Mouse (Mus musculus): ENCODE measurements at regions not wholly inside any gene's neighbourhood (a gene's known extent, or its start where the extent isn't known, plus 50 kb on each side); places are given as distances from the start of the nearest gene placed in this dataset.
"Not testable (repeated sequence)": the region's sequence is repeated elsewhere in the genome, so short reads cannot be mapped to it uniquely, and the experiment has no call there.

GRCm38 (mm10) chr7:116680523-116680922 is 176.4 kb downstream of the Nucb2 start:
- peak in 1 of 2 experiments; percentile 6 for DNase-seq

GRCm38 (mm10) chr7:116681268-116681667 is 177.1 kb downstream of the Nucb2 start:
- DNase-seq = no peak

- DNase-seq = no peak
Measured at GRCm38 (mm10) chr7:116700409-116700808, 196.2 kb downstream of the Nucb2 start.

DNA sequence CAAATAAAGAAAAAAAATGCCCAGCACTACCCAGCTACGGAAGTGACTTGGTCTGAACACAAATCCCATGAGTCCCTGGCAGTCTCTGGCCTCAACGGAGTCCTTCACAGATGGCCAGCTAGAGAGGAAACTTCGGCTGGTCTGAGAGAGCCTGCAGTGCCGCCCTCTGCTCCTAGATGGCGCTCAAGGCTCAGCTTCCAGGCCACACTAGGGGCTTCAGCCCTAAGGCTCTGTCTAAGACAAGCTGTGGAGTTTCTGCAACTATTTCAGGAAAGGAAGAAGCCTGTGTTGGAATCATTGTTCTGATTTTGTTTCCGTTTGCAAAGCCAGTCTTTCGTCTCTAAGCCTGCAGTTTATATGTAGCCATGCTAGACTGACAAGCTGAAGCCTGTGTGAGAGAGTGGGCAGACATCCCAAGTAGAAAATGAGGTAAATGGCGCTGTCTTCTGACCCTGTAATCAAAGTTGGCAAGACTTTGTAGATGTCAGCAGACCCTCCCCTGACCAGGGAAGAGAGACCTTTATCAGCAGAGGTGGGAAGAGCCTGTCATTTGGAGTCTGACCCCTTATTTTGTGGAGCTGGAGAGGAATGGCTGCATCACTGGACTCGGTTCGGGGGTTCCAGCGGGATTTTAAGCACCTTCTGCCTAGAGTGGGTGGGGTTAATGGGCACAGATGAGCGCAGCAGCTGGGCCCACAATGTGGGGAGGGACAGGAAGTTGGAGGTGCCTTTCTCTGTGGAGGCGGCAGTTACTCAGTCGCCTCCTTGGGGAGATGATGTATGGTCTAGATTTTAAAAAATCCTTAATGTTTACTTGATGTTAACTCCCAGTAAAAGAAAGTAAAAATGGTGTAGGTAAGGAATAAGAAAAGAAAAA is 197.5 kb downstream of the Nucb2 start:
- DNase-seq = peak; percentile 4 to 7

DNA sequence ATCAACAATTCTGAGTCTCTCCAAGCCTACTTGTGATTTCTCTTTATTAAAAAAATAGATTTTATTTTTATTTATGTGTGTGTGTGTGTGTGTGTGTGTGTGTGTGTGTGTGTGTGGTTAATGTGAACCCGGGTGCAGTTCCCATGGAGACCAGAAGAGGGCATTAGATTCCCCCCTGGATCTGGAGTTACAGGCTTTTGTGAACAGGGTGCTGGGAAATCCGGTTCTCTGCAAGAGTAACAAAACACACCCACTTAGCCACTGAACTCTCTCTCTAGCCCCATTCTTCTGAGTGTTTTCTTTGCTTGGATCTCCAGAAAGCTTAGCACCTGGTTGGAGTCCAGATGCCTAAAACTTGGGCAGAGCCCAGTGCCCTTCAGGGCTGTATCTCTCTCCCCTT is 198.4 kb downstream of the Nucb2 start:
- no peak for DNase-seq

DNA sequence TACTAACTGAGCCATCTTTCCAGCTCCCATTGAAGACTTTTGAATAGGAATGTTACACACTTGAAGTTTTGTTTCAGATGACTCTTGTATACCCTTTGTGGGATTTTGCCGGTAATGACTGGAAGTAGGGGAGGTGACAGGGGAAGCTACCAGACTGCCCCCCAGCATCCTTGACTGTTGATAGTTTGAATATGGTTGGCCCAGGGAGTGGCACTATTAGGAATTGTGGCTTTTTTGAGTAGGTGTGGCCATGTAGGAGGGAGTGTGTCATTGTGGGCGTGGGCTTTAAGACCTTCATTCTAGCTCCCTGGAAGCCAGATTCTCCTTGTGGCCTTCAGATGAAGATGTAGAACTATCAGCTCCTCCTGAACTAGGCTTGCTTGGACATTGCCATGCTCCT is 207.4 kb downstream of the Nucb2 start:
- no peak for DNase-seq

DNA sequence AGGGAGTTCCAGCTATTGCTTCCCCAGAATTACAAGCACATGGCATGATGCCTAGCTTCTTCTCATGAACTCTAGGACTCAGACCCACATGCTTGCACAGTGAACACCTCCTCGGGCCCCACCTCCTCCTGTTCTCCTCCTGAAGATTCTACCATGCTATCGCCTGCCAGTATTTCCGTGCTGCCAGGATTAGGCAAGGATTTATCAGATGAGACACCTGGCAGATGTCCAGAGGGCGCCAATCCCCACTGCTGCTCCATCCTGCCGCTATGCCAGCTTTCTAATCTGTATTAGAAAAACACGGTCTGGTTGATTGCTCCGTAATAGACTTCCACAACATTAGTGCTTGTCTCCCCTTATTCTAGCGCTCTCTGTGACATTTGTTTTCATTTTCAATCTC is 209.0 kb downstream of the Nucb2 start:
- peak; percentile 3 for DNase-seq

- DNase-seq = no peak
Measured at GRCm38 (mm10) chr7:116715234-116716046, 211.3 kb downstream of the Nucb2 start.

DNA sequence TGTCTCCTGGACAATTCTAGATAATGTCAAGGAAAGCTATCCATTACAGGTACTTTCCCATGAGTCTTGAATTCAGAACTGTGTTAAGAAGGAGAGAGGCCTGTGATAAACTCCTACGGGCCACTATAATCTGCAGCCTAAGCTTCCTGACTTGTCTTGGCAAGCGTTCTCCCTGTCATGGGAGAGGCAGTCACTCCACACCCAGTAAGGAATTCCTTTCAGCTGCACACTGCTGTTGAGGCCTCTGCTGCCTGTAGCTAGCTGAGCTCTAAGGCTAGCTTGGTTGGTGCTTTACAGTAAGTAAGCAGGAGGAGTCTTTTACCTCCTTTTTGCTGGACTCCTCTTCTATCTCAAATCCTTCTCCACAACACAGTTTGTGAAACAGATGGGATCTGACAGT is 224.2 kb downstream of the Nucb2 start:
- DNase-seq = no peak

DNA sequence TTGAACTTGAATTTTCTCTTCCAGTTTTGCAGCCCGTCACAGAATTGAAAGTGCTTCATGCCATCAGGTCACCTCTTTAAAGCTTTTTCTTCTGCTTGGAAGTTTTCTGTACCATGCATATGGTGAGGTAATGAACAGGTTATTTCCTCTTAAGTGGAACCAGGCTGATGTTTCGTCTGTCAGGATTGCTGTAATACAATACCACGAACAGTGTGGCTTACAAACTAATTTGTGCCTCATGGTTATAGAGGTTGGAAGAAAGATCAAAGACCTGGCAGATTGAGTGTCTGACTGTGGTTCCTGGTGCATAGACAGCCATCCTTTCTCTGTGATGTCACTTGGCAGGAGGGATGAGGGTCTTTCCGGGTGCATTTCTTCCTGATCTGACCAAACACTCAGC is 225.6 kb downstream of the Nucb2 start:
- DNase-seq = no peak

GRCm38 (mm10) chr7:116735676-116736075 is 231.5 kb downstream of the Nucb2 start:
- DNase-seq = no peak

DNA sequence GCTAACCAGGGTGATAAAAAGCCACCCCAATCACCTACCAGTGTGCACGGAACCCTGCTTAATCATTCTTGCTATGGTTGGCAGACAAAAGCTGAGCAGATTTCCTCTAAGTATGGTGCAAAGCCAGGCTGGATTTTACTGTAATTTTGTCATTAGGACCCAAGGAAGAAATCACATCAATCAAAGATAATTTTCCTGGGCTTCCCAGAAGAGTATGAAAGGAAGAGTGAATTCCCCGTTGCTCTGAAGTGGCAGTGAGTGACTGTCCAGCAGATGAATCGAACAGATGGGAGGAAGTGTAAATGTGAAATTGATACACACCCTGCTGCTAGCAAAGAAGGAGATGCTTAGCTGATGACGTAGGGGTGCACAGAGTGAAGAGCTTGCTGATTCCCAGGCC is 232.2 kb downstream of the Nucb2 start:
- no peak for DNase-seq

DNA sequence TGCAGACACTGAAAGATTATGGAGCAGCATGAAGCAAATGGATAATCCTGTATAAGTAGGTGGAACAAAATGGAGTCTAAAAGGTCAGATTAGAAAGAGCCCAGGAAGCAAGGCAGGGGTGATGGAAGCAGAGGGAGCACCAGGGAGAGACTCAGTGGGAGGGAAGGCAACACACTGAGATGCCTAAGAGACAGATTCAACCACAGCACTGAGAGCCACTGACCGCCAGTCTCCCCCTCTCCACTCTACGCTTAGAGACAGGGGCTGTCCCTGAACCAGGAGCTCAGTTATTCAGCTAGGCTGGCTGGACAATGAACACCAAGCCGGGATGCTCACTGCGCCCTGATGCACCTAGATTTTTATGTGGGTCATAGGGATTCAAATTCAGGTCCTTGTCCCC is 233.8 kb downstream of the Nucb2 start:
- no peak for DNase-seq

DNA sequence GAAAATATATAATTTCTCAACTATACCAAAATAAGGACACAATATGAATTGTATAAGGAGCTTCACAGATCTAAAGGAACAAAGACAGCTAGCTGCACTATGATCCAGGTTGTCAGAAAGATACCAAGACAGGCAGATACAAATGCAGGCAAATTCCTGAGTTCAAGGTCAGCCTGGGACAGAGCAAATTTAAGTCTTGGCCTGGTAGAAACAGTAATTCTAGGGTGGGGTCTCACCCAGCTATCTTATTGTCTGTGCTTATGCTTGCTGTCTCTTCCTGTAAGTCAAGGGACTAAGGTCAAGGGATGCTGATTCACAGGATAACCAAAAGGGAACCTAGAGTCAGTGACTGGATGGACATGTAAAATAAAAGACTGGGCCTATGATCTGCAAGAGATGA is 250.4 kb downstream of the Nucb2 start:
- no peak for DNase-seq

DNA sequence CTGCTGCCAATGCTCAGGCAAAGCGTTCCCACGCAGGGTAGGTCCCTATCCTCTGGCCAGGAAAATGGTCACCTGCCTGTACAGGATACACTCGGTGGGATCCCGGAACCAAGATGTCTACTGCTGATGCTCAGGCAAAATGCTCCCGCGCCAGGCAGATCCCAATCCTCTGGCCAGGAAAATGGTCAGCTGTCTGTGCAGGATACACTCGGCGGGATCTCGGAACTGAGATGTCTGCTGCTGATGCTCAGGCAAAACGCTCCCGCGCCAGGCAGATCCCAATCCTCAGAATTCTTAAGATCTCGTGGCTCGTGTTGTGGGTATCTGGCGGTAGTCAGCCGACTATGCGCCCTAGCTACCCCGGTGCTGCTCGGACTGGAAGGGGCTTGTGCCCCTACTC is 288.0 kb downstream of the Nucb2 start:
- not testable (repeated sequence) for DNase-seq

- DNase-seq = no peak
Measured at GRCm38 (mm10) chr7:116808475-116808874, 304.3 kb downstream of the Nucb2 start.

- DNase-seq = no peak
Measured at GRCm38 (mm10) chr7:116816494-116816893, 312.3 kb downstream of the Nucb2 start.

- DNase-seq = no peak
Measured at GRCm38 (mm10) chr7:116817991-116818390, 313.8 kb downstream of the Nucb2 start.

GRCm38 (mm10) chr7:116820613-116821012 is 316.4 kb downstream of the Nucb2 start:
- DNase-seq = no peak

- no peak for DNase-seq
Measured at GRCm38 (mm10) chr7:116842894-116843293, 338.7 kb downstream of the Nucb2 start.

DNA sequence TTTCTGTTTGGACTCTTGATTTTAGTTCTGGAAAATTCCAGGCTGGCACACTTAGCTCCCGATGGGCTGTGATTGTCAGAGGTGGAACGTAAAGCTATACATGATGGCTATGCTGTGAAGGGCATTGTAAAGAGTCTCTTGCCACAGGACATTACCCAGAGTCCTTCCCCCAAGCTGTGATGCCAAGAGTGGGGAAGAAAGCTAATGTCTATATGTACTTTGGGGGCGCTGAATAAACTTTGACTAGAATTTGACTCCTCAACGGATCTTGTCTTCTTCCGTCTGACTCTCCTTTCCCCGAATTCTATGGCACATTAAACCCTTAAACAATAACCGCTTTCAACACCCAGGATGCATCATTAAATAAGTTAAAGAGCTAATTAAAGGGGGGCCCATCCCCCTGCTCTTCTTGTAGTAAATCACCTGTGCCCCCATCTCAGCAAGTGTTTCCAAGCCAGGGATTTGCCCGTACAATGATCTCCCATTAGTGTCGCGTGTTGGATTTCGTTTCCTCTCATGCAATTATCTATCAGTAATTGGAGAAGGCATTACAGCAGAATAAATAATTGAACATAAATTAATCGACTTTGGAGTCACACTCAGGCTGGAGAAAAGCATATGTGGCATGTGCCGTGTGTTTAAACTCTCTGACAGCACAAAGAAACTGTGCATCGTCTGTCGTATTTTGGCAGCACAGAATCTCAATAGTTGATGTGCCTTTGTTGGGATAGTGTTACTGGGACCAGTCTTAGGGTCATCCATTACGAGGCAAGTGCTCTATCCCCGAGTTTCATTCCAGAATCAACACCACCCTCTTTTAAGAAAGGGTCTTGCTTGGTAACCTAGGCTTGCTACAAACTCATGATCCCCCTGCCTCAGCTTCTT is 343.9 kb downstream of the Nucb2 start:
- DNase-seq = no peak

- DNase-seq = no peak
Measured at GRCm38 (mm10) chr7:116853351-116853750, 349.2 kb downstream of the Nucb2 start.

- DNase-seq = no peak
Measured at GRCm38 (mm10) chr7:116857141-116857540, 353.0 kb downstream of the Nucb2 start.

All from lung, adult 18-20 months (tissue).